Mouse (Mus musculus): Measurements from ENCODE around the gene Aptx. TPM values are rescaled to one million over a fixed set of nuclear protein-coding genes. Genes with fewer than 3 reads are reported as not detected.

The Aptx gene
- polyA plus RNA-seq, 1 experiment from 2014 or later = 25.3 TPM

GRCm38 (mm10) chr4:40681908-40682307 lies 21.1 kb downstream of the Aptx start:
- no peak for ATAC-seq (ENCODE audit: insufficient number of reproducible peaks, insufficient read depth, low FRiP score, low read depth)
- no peaks in the 10 kb centered on the region for H3K27me3 ChIP-seq (ENCODE audit: control insufficient read depth, insufficient read depth, low read length)
- WGBS = 18% methylated on average over 3 of the region's 3 CpGs

GRCm38 (mm10) chr4:40680250-40680860 lies 22.6 kb downstream of the Aptx start:
- WGBS = 54% methylated on average over 5 of the region's 5 CpGs
- H3K4me2 ChIP-seq (replicated peaks; ENCODE audit: low read depth, low read length) = no peak overlapping the region
- H3K4me1 ChIP-seq (ENCODE audit: control insufficient read depth, insufficient read depth, low read length) = peaks cover 4% of the 10 kb centered on the region; the same call in 1 of the 2 replicates
- no peaks in the 10 kb centered on the region for H3K27me3 ChIP-seq (ENCODE audit: control insufficient read depth, insufficient read depth, low read length)
- no peak overlapping the region for H3K4me3 ChIP-seq (ENCODE audit: low read depth, low read length)
- ATAC-seq (ENCODE audit: insufficient number of reproducible peaks, insufficient read depth, low FRiP score, low read depth) = no peak
- no peaks in the 10 kb centered on the region for H3K9me3 ChIP-seq (ENCODE audit: control insufficient read depth, low read depth, low read length)
- no peaks in the 10 kb centered on the region for H3K36me3 ChIP-seq (ENCODE audit: control insufficient read depth, insufficient read depth, low read length)
- H3K9ac ChIP-seq (replicated peaks; ENCODE audit: low read depth, low read length) = no peak overlapping the region
- H3K27ac ChIP-seq (ENCODE audit: low read length) = no peak overlapping the region

More at GRCm38 (mm10) chr4:40681908-40682307, 21.1 kb downstream of the Aptx start:
- Histone ChIP-seq H3K4me2 (replicated peaks; ENCODE audit: low read depth, low read length) (no peak overlapping the region), H3K27ac (ENCODE audit: low read length) (no peak overlapping the region), H3K9ac (replicated peaks; ENCODE audit: low read depth, low read length) (no peak overlapping the region), H3K36me3 (ENCODE audit: control insufficient read depth, insufficient read depth, low read length) (peaks cover 6% of the 10 kb centered on the region; the same call in 1 of the 2 replicates), H3K9me3 (ENCODE audit: control insufficient read depth, low read depth, low read length) (no peaks in the 10 kb centered on the region), H3K4me3 (ENCODE audit: low read depth, low read length) (no peak overlapping the region), H3K4me1 (ENCODE audit: control insufficient read depth, insufficient read depth, low read length) (no peaks in the 10 kb centered on the region)

- no peak overlapping the region for H3K4me2 ChIP-seq (replicated peaks; ENCODE audit: low read depth, low read length)
Measured at GRCm38 (mm10) chr4:40677132-40677531, 25.9 kb downstream of the Aptx start.

GRCm38 (mm10) chr4:40676338-40676737 lies 26.7 kb downstream of the Aptx start:
- WGBS = 22% methylated on average over 14 of the region's 14 CpGs
- no peak overlapping the region for H3K4me3 ChIP-seq (ENCODE audit: low read depth, low read length)
- peaks cover 4% of the 10 kb centered on the region; the same call in 1 of the 2 replicates for H3K4me1 ChIP-seq (ENCODE audit: control insufficient read depth, insufficient read depth, low read length)
- no peak overlapping the region for H3K27ac ChIP-seq (ENCODE audit: low read length)
- H3K4me2 ChIP-seq (replicated peaks; ENCODE audit: low read depth, low read length) = no peak overlapping the region
- H3K9me3 ChIP-seq (ENCODE audit: control insufficient read depth, low read depth, low read length) = no peaks in the 10 kb centered on the region
- H3K36me3 ChIP-seq (ENCODE audit: control insufficient read depth, insufficient read depth, low read length) = no peaks in the 10 kb centered on the region
- no peak overlapping the region for H3K9ac ChIP-seq (replicated peaks; ENCODE audit: low read depth, low read length)
- ATAC-seq (ENCODE audit: insufficient number of reproducible peaks, insufficient read depth, low FRiP score, low read depth) = no peak
- no peaks in the 10 kb centered on the region for H3K27me3 ChIP-seq (ENCODE audit: control insufficient read depth, insufficient read depth, low read length)

More at GRCm38 (mm10) chr4:40677132-40677531, 25.9 kb downstream of the Aptx start:
- Histone ChIP-seq H3K4me3 (ENCODE audit: low read depth, low read length) (no peak overlapping the region), H3K9ac (replicated peaks; ENCODE audit: low read depth, low read length) (no peak overlapping the region), H3K9me3 (ENCODE audit: control insufficient read depth, low read depth, low read length) (no peaks in the 10 kb centered on the region), H3K27ac (ENCODE audit: low read length) (no peak overlapping the region), H3K36me3 (ENCODE audit: control insufficient read depth, insufficient read depth, low read length) (no peaks in the 10 kb centered on the region), H3K27me3 (ENCODE audit: control insufficient read depth, insufficient read depth, low read length) (no peaks in the 10 kb centered on the region), H3K4me1 (ENCODE audit: control insufficient read depth, insufficient read depth, low read length) (peaks cover 4% of the 10 kb centered on the region; the same call in 1 of the 2 replicates)
- WGBS = 37% methylated on average over 5 of the region's 5 CpGs
- peak; percentile 35; the same call in 1 of the 2 replicates for ATAC-seq (ENCODE audit: insufficient number of reproducible peaks, insufficient read depth, low FRiP score, low read depth)

- H3K27me3 ChIP-seq (ENCODE audit: control insufficient read depth, insufficient read depth, low read length) = no peaks in the 10 kb centered on the region
- H3K9me3 ChIP-seq (ENCODE audit: control insufficient read depth, low read depth, low read length) = no peaks in the 10 kb centered on the region
- no peak overlapping the region for H3K9ac ChIP-seq (replicated peaks; ENCODE audit: low read depth, low read length)
- no peak overlapping the region for H3K4me3 ChIP-seq (ENCODE audit: low read depth, low read length)
- H3K27ac ChIP-seq (ENCODE audit: low read length) = no peak overlapping the region
- no peak for ATAC-seq (ENCODE audit: insufficient number of reproducible peaks, insufficient read depth, low FRiP score, low read depth)
- H3K4me1 ChIP-seq (ENCODE audit: control insufficient read depth, insufficient read depth, low read length) = peaks cover 4% of the 10 kb centered on the region; the same call in 1 of the 2 replicates
- no peak overlapping the region for H3K4me2 ChIP-seq (replicated peaks; ENCODE audit: low read depth, low read length)
- 92% methylated on average over 5 of the region's 5 CpGs for WGBS
- no peaks in the 10 kb centered on the region for H3K36me3 ChIP-seq (ENCODE audit: control insufficient read depth, insufficient read depth, low read length)
Measured at GRCm38 (mm10) chr4:40673526-40673925, 29.5 kb downstream of the Aptx start.

- WGBS = 76% methylated on average over 9 of the region's 9 CpGs
- Histone ChIP-seq H3K9ac (replicated peaks; ENCODE audit: low read depth, low read length) (no peak overlapping the region), H3K4me2 (replicated peaks; ENCODE audit: low read depth, low read length) (no peak overlapping the region), H3K4me3 (ENCODE audit: low read depth, low read length) (no peak overlapping the region), H3K27me3 (ENCODE audit: control insufficient read depth, insufficient read depth, low read length) (no peaks in the 10 kb centered on the region), H3K36me3 (ENCODE audit: control insufficient read depth, insufficient read depth, low read length) (no peaks in the 10 kb centered on the region), H3K9me3 (ENCODE audit: control insufficient read depth, low read depth, low read length) (no peaks in the 10 kb centered on the region), H3K27ac (ENCODE audit: low read length) (no peak overlapping the region), H3K4me1 (ENCODE audit: control insufficient read depth, insufficient read depth, low read length) (no peaks in the 10 kb centered on the region)
- ATAC-seq (ENCODE audit: insufficient number of reproducible peaks, insufficient read depth, low FRiP score, low read depth) = no peak
Measured at GRCm38 (mm10) chr4:40666237-40667012, 36.6 kb downstream of the Aptx start.

- no peaks in the 10 kb centered on the region for H3K9me3 ChIP-seq (ENCODE audit: control insufficient read depth, low read depth, low read length)
- H3K4me1 ChIP-seq (ENCODE audit: control insufficient read depth, insufficient read depth, low read length) = no peaks in the 10 kb centered on the region
- no peaks in the 10 kb centered on the region for H3K36me3 ChIP-seq (ENCODE audit: control insufficient read depth, insufficient read depth, low read length)
- H3K27me3 ChIP-seq (ENCODE audit: control insufficient read depth, insufficient read depth, low read length) = no peaks in the 10 kb centered on the region
- H3K27ac ChIP-seq (ENCODE audit: low read length) = no peak overlapping the region
- ATAC-seq (ENCODE audit: insufficient number of reproducible peaks, insufficient read depth, low FRiP score, low read depth) = no peak
- H3K4me2 ChIP-seq (replicated peaks; ENCODE audit: low read depth, low read length) = no peak overlapping the region
- H3K9ac ChIP-seq (replicated peaks; ENCODE audit: low read depth, low read length) = no peak overlapping the region
- WGBS = 91% methylated on average over 2 of the region's 2 CpGs
- no peak overlapping the region for H3K4me3 ChIP-seq (ENCODE audit: low read depth, low read length)
Measured at GRCm38 (mm10) chr4:40651055-40651454, 51.9 kb downstream of the Aptx start.

- Histone ChIP-seq H3K27me3 (ENCODE audit: control insufficient read depth, insufficient read depth, low read length) (no peaks in the 10 kb centered on the region), H3K9me3 (ENCODE audit: control insufficient read depth, low read depth, low read length) (no peaks in the 10 kb centered on the region), H3K4me1 (ENCODE audit: control insufficient read depth, insufficient read depth, low read length) (no peaks in the 10 kb centered on the region), H3K9ac (replicated peaks; ENCODE audit: low read depth, low read length) (no peak overlapping the region), H3K4me2 (replicated peaks; ENCODE audit: low read depth, low read length) (no peak overlapping the region), H3K36me3 (ENCODE audit: control insufficient read depth, insufficient read depth, low read length) (no peaks in the 10 kb centered on the region), H3K4me3 (ENCODE audit: low read depth, low read length) (no peak overlapping the region), H3K27ac (ENCODE audit: low read length) (no peak overlapping the region)
- ATAC-seq (ENCODE audit: insufficient number of reproducible peaks, insufficient read depth, low FRiP score, low read depth) = no peak
- WGBS = 68% methylated on average over 5 of the region's 5 CpGs
Measured at GRCm38 (mm10) chr4:40649111-40649510, 53.9 kb downstream of the Aptx start.
